Mouse (Mus musculus) urinary bladder, postnatal 4 days (tissue): ENCODE results near the gene Cox11.

Source experiments
- DNase-seq, 2 experiments: peaks; one replicate each; pipeline ENCODE4 v3.0.0; 2021 to 2022; ENCODE audit warnings: low spot score in 2 of 2

Cox11 gene

DNA sequence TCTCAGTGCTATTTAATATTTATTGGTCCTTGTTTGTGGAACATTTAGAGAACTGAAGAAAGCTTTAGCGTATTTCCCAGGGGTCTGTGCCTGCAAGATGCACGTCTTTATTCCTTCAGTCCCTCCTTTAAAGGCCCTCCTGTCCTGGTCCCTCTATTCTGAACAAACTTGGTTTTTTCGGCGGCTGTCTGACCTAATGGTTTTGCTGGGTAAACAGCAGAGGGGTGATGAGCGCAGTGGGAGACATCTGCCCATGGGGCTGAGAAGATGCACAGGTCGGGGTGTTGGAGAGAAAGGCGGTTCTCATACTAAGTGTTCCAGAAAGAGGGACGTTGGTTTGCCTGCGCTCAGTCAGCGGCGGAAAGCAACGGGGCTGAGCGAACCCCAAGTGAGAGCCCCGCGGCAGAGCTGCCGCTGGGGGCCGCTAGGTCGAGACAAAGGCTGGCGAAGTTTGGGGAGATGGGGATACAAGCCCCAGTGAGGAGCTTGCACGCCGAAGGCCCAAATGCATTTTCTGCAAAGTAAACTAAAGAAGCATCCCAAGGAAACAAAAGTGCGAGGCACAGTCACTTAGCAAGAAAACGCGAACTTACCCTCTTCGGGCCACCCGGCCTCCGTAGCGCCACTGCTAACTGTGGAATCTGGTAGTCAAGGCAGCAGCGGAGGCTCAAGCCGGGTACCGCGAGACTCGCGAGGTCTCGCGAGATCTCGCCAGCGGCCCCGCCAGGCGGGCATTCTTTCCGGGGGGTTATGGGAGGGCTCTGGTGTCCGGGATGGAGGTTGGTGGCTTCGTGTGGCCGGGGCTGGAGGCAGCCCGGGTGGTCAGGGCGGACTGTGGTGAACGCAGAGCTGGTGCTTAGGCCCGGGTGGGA lies at the start of gene Cox11, which contains the start of gene Stxbp4:
TSS of gene Cox11 (plus strand) at position 734 of the 872 bp plus-strand sequence.
TSS of gene Stxbp4 (minus strand) at position 645 of the 872 bp plus-strand sequence.
- peak; percentile 92 to 93 for DNase-seq

DNA sequence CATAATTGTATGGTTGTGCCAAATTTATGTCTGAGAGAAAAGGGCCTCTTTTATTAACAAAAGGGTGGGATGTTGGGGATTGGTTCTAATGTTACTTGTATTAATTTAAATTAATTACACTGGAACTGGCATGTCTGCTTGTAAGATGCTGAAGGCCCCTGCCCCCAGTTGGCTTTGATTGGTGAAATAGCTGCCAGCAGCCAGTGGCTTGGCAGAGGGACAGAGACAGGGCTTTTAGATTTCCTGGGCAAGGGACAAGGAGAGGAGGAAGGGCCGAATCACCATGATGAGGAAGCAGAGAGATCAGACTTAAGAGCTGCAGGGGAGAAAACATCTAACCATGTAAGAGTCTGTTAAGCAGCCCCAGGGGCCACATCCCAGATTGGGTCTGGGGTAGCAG lies 47.0 kb upstream of the Cox11 start:
- no peak for DNase-seq

DNA sequence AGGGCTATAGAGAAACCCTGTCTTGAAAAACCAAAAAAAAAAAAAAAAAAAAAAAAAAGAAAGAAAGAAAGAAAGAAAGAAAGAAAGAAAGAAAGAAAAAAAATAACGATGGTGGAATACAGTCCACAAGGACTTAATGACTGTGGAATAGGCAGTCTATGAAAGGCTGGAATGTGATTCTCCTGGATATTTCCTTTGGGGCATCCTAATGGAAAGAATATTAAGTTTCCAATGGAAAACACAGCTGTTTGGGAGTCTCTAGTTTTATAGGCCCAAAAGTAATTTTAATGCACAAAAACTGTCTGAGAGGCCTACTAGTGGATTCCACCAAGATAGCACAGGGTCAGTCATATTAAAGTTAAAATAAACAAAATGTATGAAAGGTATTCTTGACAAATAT lies 42.1 kb upstream of the Cox11 start:
- DNase-seq, result no peak

DNA sequence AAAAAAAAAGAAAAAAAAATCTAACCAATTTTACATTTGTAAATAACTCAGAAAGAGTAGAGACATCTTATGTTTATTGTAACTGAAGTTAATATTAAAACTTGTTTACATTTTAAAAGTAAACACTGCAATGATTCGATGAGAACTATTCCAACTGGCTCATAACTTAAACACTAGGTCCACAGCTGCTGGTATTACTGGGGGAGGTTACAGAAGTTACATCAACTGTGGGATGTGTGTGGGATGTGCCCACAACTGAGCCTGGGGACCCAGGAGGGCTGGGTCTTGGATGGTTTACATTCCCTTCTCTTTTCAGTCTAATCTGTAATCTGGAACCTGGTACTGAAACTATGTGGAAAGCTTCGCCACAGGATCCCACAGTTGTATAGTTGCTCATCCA lies 34.9 kb upstream of the Cox11 start:
- no peak for DNase-seq

DNA sequence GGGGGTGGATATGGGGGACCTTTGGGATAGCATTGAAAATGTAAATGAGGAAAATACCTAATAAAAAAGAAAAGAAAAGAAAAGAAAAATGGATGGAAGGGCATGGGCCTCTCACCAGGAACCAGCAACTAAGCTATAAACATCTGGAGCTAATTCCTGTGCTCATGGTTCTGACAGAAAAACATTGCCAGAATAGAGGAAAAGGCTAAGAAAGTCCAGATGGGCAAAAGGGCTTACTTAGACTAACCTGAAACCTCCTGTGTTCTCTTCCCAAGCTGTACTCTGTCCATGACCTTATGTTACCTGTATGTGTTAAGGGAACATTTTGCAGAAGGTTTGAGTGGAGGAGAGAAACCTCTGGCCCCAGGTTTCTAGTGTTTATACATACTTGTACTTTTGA lies 25.9 kb upstream of the Cox11 start:
- DNase-seq, result no peak

DNA sequence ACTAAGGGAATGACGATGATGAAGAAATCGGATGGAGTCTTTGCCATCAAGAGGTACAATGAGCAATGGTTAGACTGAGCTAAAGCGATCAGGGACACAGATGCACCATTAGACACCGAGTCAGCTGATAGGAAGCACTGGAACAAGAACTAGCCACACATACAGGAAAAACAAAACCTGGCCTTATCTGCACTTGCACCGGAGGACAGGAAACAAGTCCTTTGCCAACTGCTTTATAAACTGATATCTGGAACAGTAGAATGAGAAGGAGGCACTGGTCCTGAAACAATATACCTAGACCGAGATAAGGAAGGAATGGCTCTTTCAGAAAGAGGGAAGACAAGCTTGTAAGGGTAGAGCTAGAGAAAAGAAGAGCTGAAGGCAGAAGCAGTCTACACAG lies 23.2 kb upstream of the Cox11 start:
- DNase-seq, result no peak

DNA sequence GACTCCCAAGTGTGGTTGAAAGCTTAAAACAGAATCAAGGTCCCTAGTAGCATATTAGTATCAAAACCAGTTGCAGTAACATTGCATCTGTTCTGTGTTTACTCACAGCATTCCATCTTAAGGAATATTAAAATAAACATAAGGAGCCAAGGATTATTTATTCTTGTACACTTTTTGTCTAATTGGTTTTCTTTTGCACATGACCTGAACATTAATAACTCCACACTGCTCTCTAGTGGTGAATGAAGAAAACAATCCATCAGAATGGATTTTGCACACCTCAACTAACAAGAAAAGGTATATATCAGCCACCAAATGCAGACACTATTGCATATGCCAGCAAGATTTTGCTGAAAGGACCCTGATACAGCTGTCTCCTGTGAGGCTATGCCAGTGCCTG lies 21.5 kb upstream of the Cox11 start:
- no peak for DNase-seq

DNA sequence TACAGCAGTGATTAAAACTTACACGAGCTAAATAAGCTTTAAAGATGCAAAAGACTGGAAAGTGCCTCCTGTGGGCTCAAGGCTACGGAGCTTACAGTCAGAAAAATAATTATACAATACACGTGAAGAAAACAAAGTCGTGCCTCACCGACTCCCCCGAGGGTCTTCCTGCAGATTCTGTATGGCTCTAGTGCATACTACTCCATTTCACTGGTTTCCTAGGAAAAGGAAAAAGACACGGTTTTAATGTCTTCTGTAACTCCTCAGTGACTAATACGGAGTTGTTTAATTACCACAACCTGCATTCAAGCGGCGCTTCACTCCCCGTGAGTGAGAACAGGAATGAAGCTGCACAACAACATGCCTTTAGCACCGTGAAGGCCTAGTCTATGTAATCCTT lies 15.9 kb upstream of the Cox11 start:
- DNase-seq, result no peak

DNA sequence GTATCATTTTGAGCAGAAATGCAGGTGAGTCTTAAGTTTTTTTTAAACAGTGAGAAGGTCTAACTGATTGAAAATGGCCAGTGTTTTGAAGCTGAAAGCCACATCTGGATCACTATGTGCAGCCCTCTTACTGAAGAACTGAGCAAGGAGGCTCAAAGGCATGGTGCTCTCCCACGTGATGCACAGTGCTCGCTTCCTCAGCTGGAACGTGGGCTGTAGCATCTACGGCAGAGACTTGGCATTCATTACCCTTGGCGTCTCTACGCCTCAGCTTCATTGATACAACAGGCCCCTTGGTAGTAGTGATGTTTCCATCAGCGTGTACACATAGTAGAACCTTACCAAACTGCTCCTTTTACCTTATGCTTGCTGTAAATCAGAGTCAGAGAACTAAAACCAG lies 15.5 kb upstream of the Cox11 start:
- no peak for DNase-seq

DNA sequence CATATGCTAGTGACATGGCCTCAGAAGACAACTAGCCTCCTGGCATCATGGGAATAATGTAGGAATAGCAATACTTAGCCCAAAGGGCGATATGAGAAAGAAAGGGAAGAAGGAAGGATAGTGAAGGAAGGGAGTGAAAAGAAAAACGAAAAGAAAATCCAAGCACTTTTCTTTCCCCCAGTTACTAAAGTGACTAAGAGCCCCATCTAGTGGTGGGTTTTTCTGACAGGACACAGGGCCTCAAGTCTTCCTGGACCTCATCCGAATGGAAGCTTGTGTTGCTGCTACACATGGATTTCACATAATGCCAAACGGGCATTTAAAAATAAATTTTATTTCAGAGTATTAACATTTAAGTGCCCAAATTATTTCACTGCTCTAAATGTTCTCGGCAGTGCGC lies 14.5 kb upstream of the Cox11 start:
- DNase-seq, result no peak

DNA sequence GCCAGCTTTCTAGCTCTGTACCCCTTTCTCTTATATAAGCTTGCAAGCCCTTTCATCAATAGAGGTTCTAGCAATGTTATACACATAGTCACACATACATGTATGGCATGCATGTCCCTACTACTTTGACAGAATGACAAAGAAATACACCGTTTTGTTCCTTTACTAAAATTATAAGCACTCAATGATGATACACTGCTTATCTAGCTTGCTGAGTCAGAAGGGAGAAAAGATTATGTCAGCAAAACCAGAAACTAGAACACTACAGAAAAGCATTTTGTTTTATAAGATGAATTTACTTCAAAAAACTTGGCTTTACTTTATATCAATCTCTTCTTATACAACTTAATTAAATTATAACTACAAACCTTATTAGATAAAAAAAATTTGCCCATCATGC lies 12.8 kb upstream of the Cox11 start:
- no peak for DNase-seq

DNA sequence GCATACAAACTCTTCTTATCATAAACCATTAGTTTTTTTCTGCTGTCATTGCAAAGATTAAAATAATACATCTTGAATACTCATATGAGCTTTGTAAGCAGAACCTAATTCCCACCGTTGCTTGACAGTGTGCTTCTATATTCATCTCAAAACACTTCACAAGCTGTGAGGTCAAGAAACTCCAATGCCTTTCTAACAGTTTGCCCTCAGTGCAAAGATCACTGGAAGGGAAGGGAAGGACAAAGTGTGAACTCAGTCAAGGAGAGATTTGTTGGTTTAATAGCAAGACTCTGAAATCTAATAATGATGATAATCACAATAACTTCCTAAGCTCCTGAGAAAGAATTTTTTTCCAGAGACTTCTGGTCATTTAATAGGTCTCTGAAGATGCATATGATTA lies 10.2 kb upstream of the Cox11 start:
- no peak for DNase-seq

DNA sequence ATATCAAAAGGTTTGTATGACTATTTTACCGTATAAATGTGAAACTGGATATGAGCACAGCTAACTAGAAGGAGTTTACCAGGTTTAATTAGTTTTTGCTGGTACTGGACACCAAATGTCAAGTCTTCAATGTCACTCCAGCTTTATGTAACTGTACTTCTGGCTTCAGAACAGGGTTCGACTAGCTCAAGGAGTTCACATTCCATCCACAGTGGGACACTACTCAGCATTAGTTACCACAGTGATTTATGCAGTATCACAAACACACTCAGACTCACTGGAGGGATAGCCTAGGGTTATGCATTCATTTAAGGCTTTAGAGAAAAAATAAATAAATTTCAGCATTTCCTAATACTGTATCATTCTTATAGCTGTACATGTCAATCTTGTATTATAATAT lies 5.5 kb upstream of the Cox11 start:
- DNase-seq, result no peak

DNA sequence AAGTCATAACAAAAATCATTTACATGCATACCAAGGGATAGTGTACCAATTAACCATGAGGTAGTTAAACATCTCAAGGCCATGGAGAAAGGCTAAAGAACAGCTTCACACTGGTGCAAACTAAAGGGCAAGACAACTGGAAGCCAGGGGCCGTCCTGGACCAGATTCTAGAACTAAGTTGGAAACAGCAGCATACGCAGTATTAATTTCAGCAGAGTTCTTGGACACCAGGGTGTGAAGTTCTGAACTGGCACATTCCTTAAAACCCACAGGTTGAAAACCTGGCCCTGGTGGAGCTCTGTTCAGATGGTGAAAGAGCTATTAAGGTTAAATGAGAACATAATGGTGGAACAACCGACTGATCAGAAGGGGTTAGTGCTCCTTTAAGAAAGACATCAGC lies 3.3 kb upstream of the Cox11 start:
- DNase-seq, result no peak

DNA sequence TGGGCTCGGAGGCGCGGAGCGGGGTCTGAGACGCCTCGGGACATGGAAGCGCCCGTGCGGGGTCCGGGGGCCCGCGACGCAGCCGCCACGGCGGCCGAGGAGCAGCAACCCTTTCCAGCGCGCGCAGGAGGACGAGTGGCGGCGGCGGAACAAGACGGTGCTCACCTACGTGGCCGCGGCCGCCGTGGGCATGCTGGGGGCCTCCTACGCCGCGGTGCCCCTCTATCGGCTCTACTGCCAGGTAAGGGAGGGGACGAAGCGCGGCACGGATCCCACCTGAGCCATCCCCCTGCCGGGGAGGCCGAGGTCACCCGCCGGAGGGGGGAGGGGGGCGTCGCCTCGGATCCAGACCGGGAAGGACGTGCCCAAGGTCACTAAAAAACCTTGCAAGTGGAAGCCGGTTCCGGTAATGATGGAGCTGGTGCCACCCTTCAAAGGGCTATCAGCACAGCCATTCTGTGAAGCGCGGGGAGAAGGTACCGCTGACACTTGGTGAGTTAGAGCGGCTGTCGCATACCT lies 398 bp downstream of the Cox11 start:
- peak in 1 of 2 experiments; percentile 59 for DNase-seq

DNA sequence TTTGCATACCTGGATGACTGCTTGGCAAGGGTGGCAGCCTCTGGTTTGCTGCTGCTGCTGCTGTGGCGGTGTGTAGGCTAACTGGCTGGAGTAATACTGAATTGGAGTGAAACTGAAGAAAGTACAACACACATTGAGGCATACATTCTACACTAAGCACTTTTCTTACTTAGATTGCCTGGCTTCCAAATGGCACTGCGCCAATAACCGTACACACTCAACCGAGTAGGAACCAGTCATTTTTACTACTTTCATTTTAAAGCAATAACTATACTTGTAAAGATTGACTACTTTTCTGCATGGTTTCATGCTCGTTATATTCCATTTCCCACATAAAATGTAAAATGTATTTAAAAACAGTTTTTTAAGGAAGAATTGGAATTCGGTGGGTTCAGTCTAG lies 11.8 kb downstream of the Cox11 start:
- DNase-seq, result no peak

DNA sequence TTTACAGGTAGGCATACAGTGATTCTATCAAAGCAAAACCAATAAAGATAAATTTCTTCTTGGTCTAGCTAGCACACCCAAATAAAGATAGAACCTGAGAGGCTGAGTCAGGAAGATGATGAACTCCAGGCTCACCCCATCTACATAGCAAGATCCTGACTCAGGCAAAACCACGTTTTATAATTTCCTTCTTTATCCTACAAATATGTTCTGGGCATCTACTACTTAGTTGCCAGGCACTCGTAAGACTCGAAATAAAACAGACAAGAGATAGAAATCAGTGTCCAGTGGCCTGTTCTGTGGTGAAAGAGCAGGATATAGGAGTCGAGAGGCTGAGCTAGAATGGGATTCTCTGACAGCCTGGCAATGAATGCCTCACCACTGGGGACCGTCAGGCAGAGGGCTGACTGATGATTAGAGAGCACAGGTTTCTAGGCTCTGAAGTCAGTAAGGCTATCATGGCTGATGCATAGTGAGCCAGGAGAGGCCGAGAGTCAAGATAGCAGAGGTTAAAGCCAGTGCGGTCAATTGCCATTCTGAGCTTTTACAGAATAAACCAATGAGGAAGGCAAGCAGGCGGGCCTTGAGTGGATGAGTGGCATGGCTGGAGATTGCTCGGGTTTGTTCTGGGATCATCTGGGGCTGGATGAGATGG lies 12.4 kb downstream of the Cox11 start:
- no peak for DNase-seq

DNA sequence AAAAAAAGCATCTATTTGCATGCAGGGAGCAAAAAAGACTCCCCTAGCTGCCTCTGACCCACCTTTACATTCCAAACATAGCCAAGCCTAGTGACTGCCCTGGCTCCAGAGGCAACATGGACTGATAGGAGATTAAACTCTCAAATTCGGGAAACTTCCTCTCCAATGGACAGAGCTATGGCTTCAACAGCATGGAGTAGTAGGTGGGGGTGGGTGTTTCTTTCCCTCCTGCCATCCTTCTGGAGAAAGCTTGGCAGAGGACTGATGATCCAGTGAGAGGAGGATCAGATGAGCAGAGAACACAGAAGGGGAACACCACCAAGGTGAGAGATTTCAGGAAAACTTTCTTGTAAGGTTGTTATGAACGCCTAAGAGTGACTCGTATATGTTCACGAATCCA lies 14.6 kb downstream of the Cox11 start:
- no peak for DNase-seq

DNA sequence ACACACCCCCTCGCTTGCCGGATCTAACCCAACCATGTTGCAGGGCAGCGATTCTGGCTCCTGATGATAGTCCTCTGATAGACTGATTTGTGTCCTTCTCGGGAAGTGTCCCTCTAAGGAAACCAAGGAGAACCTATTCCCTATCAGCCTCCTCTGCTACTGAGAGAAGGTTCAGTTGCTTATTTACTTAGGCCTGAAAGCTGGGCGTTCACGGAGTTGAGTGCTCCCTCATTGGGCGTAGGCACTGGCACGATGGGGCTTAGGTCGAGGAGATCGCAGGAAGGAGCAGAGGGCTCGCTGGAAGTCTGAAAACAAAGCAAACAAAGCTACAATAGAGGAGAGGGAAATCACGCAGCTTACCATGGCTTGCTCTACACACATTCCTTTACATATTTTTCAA lies 19.6 kb downstream of the Cox11 start:
- no peak for DNase-seq

DNA sequence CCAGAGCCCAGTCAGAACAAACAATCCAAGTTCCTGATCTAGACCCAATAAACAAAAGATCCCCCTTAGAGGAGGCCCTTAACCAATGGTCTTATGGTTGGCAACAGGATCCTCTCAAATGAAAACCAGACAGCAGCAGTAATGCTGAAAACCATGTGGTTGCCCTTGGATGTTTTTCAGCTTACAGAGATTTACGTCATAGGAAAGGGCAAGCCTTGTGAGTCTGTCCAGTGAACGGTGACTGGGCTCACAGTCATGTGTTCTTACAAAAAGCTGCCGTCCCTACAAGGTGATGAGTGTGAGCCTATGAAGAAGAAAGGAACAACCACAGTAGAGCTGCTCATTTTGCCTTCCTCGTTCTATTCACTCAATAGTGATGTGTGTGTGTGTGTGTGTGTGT lies 22.7 kb downstream of the Cox11 start:
- no peak for DNase-seq

DNA sequence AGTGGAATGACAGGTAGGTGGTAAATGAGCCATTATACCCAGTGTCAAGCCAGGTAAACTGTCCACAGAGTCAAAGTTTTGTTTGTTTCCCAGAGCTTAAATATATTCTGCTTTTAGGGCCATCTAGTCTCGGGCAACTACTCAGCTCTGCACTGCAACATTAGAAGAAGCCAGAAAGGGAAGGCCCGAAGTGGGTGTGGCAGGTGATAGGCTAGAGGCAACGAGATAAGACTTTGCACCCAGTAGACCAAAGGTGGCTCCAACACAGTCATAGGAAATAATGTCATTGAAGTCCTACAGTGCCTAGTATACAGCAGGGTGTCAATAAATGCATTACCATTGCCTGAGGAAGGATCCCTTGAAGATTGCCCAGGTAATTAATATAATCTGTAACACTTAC lies 25.1 kb downstream of the Cox11 start:
- no peak for DNase-seq

DNA sequence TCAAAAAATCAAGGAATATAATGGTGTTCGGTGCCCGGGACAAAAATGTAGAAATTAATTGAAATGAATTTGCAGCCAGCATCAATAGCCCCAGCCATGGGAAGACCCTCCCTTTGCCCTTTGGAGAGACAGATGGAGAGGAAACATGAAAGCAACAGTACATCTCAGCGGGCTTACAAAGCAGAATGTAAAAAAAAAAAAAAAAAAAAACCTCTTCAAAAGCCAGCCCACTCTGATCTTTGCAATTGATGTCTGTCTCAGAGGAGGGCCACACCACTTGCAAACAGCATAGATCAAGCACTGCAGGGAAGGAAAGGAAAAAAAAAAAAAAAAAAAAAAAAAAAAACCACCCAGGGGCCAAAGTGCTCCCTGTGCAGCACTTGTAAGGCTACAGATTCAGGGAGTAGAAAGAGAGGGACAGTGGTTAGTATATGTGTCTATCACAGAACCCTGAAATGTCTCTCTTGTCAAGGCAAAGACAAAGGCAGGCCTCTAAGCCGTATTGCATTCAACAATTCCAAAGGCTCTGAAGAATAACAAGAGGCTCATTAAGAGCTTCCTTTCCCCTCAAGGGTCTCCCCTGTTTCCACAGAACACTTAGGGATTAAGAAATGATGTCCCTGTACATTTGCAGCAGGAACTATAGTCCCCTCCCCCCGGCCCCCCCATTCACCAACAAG lies 25.8 kb downstream of the Cox11 start:
- DNase-seq, result no peak
